ENCODE assay signal across 10 mouse cellular contexts in the genomic region with DNA sequence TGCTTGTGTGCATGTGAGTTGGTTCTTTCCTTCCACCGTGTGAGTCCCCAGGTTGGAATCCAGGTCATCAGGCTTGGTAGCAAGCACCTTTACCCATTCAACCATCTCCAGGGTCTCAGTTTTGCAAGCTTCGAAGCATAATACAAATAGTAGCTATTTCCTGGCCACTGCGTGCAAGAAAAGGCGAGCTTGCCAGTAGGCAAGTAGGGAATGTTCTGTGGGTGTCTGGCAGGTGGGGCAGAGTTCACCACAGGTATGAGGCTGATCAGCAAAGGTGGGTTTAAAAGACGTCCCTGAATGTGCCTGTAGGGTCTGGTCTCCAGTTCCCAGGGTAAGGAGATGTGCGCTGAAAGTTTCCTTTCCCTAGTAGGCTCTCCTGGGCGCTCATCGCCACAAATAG. TPM values are rescaled to one million over a fixed set of nuclear protein-coding genes. Genes with fewer than 3 reads are reported as not detected.
DNase-seq lines count a peak whose midpoint lies in the region; ATAC-seq and TF ChIP-seq lines count a peak whose summit lies in the region.
"Had no signal": no experiment of that assay in that cellular context is flagged by ENCODE, and none has a peak within 500 bp of the region (broad histone marks: within the 10 kb centered on the region; RNA-seq: fewer than 3 reads in every experiment).

No protein-coding gene starts in this region.

- H3K36me3 ChIP-seq in hindbrain, embryonic 13.5 days: no peaks in the 10 kb centered on the region
- no peaks in the 10 kb centered on the region for H3K36me3 ChIP-seq in hindbrain, embryonic 10.5 days
- no peaks in the 10 kb centered on the region for H3K36me3 ChIP-seq in midbrain, embryonic 11.5 days (ENCODE audit: control insufficient read depth, insufficient read depth, low read length)
- H3K36me3 ChIP-seq in midbrain, postnatal 0 days (ENCODE audit: insufficient read depth, low read length): no peaks in the 10 kb centered on the region
- H3K36me3 ChIP-seq in limb, embryonic 13.5 days: no peaks in the 10 kb centered on the region
- no peaks in the 10 kb centered on the region for H3K36me3 ChIP-seq in stomach, postnatal 0 days (ENCODE audit: control insufficient read depth, insufficient read depth, low read length)

- no peak for TF ChIP-seq CTCF in midbrain, postnatal 0 days (IDR thresholded peaks at IDR 0.05)
- TF ChIP-seq CTCF in stomach, postnatal 0 days (IDR thresholded peaks at IDR 0.05; ENCODE audit: low read depth): no peak

- peaks cover 82% of the 10 kb centered on the region for H3K27me3 ChIP-seq in hindbrain, embryonic 13.5 days
- peaks cover 81% of the 10 kb centered on the region for H3K27me3 ChIP-seq in hindbrain, embryonic 10.5 days (ENCODE audit: insufficient read depth, poor library complexity, severe bottlenecking)
- H3K27me3 ChIP-seq in midbrain, embryonic 11.5 days (ENCODE audit: control insufficient read depth, insufficient read depth, low read length): peaks cover 56% of the 10 kb centered on the region
- H3K27me3 ChIP-seq in midbrain, postnatal 0 days (ENCODE audit: insufficient read depth, low read length): peaks cover 55% of the 10 kb centered on the region
- peaks cover 86% of the 10 kb centered on the region for H3K27me3 ChIP-seq in limb, embryonic 13.5 days
- no peaks in the 10 kb centered on the region for H3K27me3 ChIP-seq in stomach, postnatal 0 days (ENCODE audit: control insufficient read depth, insufficient read depth, low read length)

- no peak overlapping the region for H3K27ac ChIP-seq in hindbrain, embryonic 13.5 days
- no peak overlapping the region for H3K27ac ChIP-seq in hindbrain, embryonic 10.5 days
- no peak overlapping the region for H3K27ac ChIP-seq in midbrain, embryonic 11.5 days (ENCODE audit: low read depth, low read length)
- H3K27ac ChIP-seq in midbrain, postnatal 0 days (ENCODE audit: low read depth, low read length): no peak overlapping the region
- no peak overlapping the region for H3K27ac ChIP-seq in limb, embryonic 13.5 days
- H3K27ac ChIP-seq in stomach, postnatal 0 days (replicated peaks): peak overlapping the region; percentile 81

- no peak overlapping the region for H3K9ac ChIP-seq in hindbrain, embryonic 13.5 days
- no peak overlapping the region for H3K9ac ChIP-seq in midbrain, embryonic 11.5 days (ENCODE audit: low read length)
- no peak overlapping the region for H3K9ac ChIP-seq in midbrain, postnatal 0 days (replicated peaks; ENCODE audit: low read length, poor library complexity, severe bottlenecking)
- 0 out of 2 replicates have a peak overlapping the region, but pooled peaks have one; percentile 75 for H3K9ac ChIP-seq in limb, embryonic 13.5 days
- peak overlapping the region; percentile 73 for H3K9ac ChIP-seq in stomach, postnatal 0 days (ENCODE audit: low read length)

- no peaks in the 10 kb centered on the region for H3K9me3 ChIP-seq in hindbrain, embryonic 13.5 days
- H3K9me3 ChIP-seq in hindbrain, embryonic 10.5 days: no peaks in the 10 kb centered on the region
- no peaks in the 10 kb centered on the region for H3K9me3 ChIP-seq in midbrain, embryonic 11.5 days (ENCODE audit: control insufficient read depth, low read length)
- H3K9me3 ChIP-seq in midbrain, postnatal 0 days (ENCODE audit: low read length): no peaks in the 10 kb centered on the region
- H3K9me3 ChIP-seq in limb, embryonic 13.5 days: no peaks in the 10 kb centered on the region
- H3K9me3 ChIP-seq in stomach, postnatal 0 days (ENCODE audit: control insufficient read depth, low read length): no peaks in the 10 kb centered on the region

- no peak for ATAC-seq in hindbrain, embryonic 13.5 days (ENCODE audit: low FRiP score)
- no peak for ATAC-seq in midbrain, embryonic 11.5 days (ENCODE audit: low FRiP score)
- no peak for ATAC-seq in midbrain, postnatal 0 days (ENCODE audit: low FRiP score)
- no peak for ATAC-seq in limb, embryonic 13.5 days (ENCODE audit: low FRiP score, low read depth)
- no peak for ATAC-seq in stomach, postnatal 0 days (ENCODE audit: low FRiP score, low TSS enrichment)

- no peak for TF ChIP-seq EP300 in stomach, postnatal 0 days (optimal IDR thresholded peaks at IDR 0.05)

- 38% methylated on average over 8 of the region's 8 CpGs for WGBS in hindbrain, embryonic 13.5 days
- WGBS in hindbrain, embryonic 10.5 days: 41% methylated on average over 8 of the region's 8 CpGs
- 41% methylated on average over 8 of the region's 8 CpGs for WGBS in midbrain, embryonic 11.5 days
- 37% methylated on average over 8 of the region's 8 CpGs for WGBS in midbrain, postnatal 0 days
- WGBS in limb, embryonic 13.5 days: 39% methylated on average over 8 of the region's 8 CpGs
- 33% methylated on average over 8 of the region's 8 CpGs for WGBS in stomach, postnatal 0 days

- no peak for DNase-seq in hindbrain, embryonic 10.5 days (ENCODE audit: low spot score)
- DNase-seq in midbrain, embryonic 11.5 days (ENCODE audit: low spot score, missing footprints): peak; percentile 82
- DNase-seq in midbrain, postnatal 0 days (ENCODE audit: low spot score): no peak
- no peak for DNase-seq in stomach, postnatal 0 days (ENCODE audit: low spot score)
- no peak for DNase-seq in cerebellum, postnatal 10 days
- DNase-seq: adrenal gland, adult 8-10 months; cerebellum, postnatal 14 days; thymus, postnatal 4 days had no signal

- H3K4me1 ChIP-seq in hindbrain, embryonic 13.5 days (replicated peaks): peaks cover 18% of the 10 kb centered on the region
- peaks cover 18% of the 10 kb centered on the region for H3K4me1 ChIP-seq in hindbrain, embryonic 10.5 days (replicated peaks)
- peaks cover 8% of the 10 kb centered on the region; the same call in 1 of the 2 replicates for H3K4me1 ChIP-seq in midbrain, embryonic 11.5 days (ENCODE audit: control insufficient read depth, insufficient read depth, low read length)
- 0 out of 2 replicates have a peak, but pooled peaks cover 4% of the 10 kb centered on the region for H3K4me1 ChIP-seq in midbrain, postnatal 0 days (ENCODE audit: insufficient read depth, low read length)
- peaks cover 7% of the 10 kb centered on the region for H3K4me1 ChIP-seq in limb, embryonic 13.5 days
- H3K4me1 ChIP-seq in stomach, postnatal 0 days (replicated peaks; ENCODE audit: control insufficient read depth, insufficient read depth): peaks cover 2% of the 10 kb centered on the region; the same call in 1 of the 2 replicates

- H3K4me3 ChIP-seq in hindbrain, embryonic 13.5 days: peak overlapping the region; percentile 58; the same call in 1 of the 2 replicates
- no peak overlapping the region for H3K4me3 ChIP-seq in hindbrain, embryonic 10.5 days
- no peak overlapping the region; the same call in 1 of the 2 replicates for H3K4me3 ChIP-seq in midbrain, embryonic 11.5 days (ENCODE audit: low read depth, low read length)
- H3K4me3 ChIP-seq in midbrain, postnatal 0 days (ENCODE audit: low read depth, low read length): no peak overlapping the region
- peak overlapping the region; percentile 74 for H3K4me3 ChIP-seq in limb, embryonic 13.5 days
- H3K4me3 ChIP-seq in stomach, postnatal 0 days (ENCODE audit: low read depth, low read length): peak overlapping the region; percentile 68; the same call in 1 of the 2 replicates

- H3K4me2 ChIP-seq in hindbrain, embryonic 13.5 days: peak overlapping the region; percentile 82; the same call in 1 of the 2 replicates
- H3K4me2 ChIP-seq in midbrain, embryonic 11.5 days: no peak overlapping the region
- no peak overlapping the region; the same call in 1 of the 2 replicates for H3K4me2 ChIP-seq in midbrain, postnatal 0 days (ENCODE audit: low read depth, low read length, poor library complexity, severe bottlenecking)
- peak overlapping the region; percentile 88; the same call in 1 of the 2 replicates for H3K4me2 ChIP-seq in limb, embryonic 13.5 days (replicated peaks)
- peak overlapping the region; percentile 89 for H3K4me2 ChIP-seq in stomach, postnatal 0 days (replicated peaks; ENCODE audit: low read depth)

RNA-seq across cellular contexts. Expression of a gene that starts 0.6 kb away (rescaled TPM):
- polyA plus RNA-seq in hindbrain, embryonic 13.5 days (2015; fragmentation: Nextera tagmentation; extraction: Ambion mirVana): 1.2 and 1.7 TPM in 2 replicates
- polyA plus RNA-seq in hindbrain, embryonic 10.5 days (2016; fragmentation: Nextera tagmentation; extraction: Ambion mirVana): 0.24 and 0.62 TPM in 2 replicates
- polyA plus RNA-seq in midbrain, embryonic 11.5 days (2014; fragmentation: Nextera tagmentation; extraction: Ambion mirVana): 0.62 and 0.92 TPM in 2 replicates
- total RNA-seq in midbrain, postnatal 0 days (2014; rRNA removed): 1.6 TPM in 2 replicates
- 0.86 and 2.8 TPM in 2 replicates for polyA plus RNA-seq in midbrain, postnatal 0 days (2015; fragmentation: Nextera tagmentation; extraction: Ambion mirVana)
- 1.9 and 2.4 TPM in 2 replicates for polyA plus RNA-seq in limb, embryonic 13.5 days (2015; fragmentation: Nextera tagmentation; extraction: Ambion mirVana)
- 16.8 and 18.8 TPM in 2 replicates for polyA plus RNA-seq in stomach, postnatal 0 days (2015; fragmentation: Nextera tagmentation; extraction: Ambion mirVana)

Comparison
In these comparisons a context has a peak if more than half of its experiments do, and no peak if none do; other contexts are left out.
1. H3K4me3 ChIP-seq: peak in hindbrain, embryonic 13.5 days (single experiment), limb, embryonic 13.5 days (single experiment) and stomach, postnatal 0 days (single experiment); none in hindbrain, embryonic 10.5 days (single experiment), midbrain, embryonic 11.5 days (single experiment) and midbrain, postnatal 0 days (single experiment).
2. H3K4me2 ChIP-seq: peak in hindbrain, embryonic 13.5 days (single experiment), limb, embryonic 13.5 days (single experiment) and stomach, postnatal 0 days (single experiment); none in midbrain, embryonic 11.5 days (single experiment) and midbrain, postnatal 0 days (single experiment).
3. H3K9ac ChIP-seq: peak in limb, embryonic 13.5 days (single experiment) and stomach, postnatal 0 days (single experiment); none in hindbrain, embryonic 13.5 days (single experiment), midbrain, embryonic 11.5 days (single experiment) and midbrain, postnatal 0 days (single experiment).